Mouse (Mus musculus) embryonic facial prominence, embryonic 12.5 days (tissue): ENCODE results near the gene Atp5j2. TPM values are rescaled to one million over a fixed set of nuclear protein-coding genes. Genes with fewer than 3 reads are reported as not detected.

Experiments
- ATAC-seq: fragments of 200-750 bp; cut with Nextera tagmentation; 2 replicates; pipeline ENCODE4 v1.8.0; 2017; ENCODE audit not compliant: insufficient number of reproducible peaks, insufficient read depth, low FRiP score, low TSS enrichment
- H3K27ac ChIP-seq: fragments of 300-500 bp; sonication (generic); 2 replicates; pipeline ENCODE4 v1.5.1; 2016; ENCODE audit warnings: mild to moderate bottlenecking
- H3K27me3 ChIP-seq: fragments of 300-500 bp; sonication (generic); 2 replicates; pipeline ENCODE4 v1.6.1; 2016; ENCODE audit warnings: mild to moderate bottlenecking, moderate library complexity
- H3K36me3 ChIP-seq: fragments of 300-500 bp; sonication (generic); 2 replicates; pipeline ENCODE4 v1.6.1; 2016; ENCODE audit warnings: mild to moderate bottlenecking
- H3K4me1 ChIP-seq: fragments of 300-500 bp; sonication (generic); 2 replicates; pipeline ENCODE4 v1.6.1; 2016
- H3K4me2 ChIP-seq: fragments of 300-500 bp; sonication (generic); replicated peaks from 2 replicates; pipeline ENCODE4 v1.6.1; 2016; ENCODE audit warnings: mild to moderate bottlenecking, moderate library complexity
- H3K4me3 ChIP-seq: fragments of 300-500 bp; sonication (generic); 2 replicates; pipeline ENCODE4 v1.5.1; 2016; ENCODE audit warnings: mild to moderate bottlenecking
- H3K9ac ChIP-seq: fragments of 300-500 bp; sonication (generic); 2 replicates; pipeline ENCODE4 v1.6.1; 2016; ENCODE audit warnings: mild to moderate bottlenecking, moderate library complexity
- H3K9me3 ChIP-seq: fragments of 300-500 bp; sonication (generic); 2 replicates; pipeline ENCODE4 v1.6.1; 2016; ENCODE audit warnings: mild to moderate bottlenecking, moderate library complexity
- WGBS: fragments of 180-500 bp; shearing (Covaris S2); methylation state at CpG from one replicate; pipeline ENCODE4 v1.1.7; 2016; 5-methylcytosine and 5-hydroxymethylcytosine counted together
- polyA plus RNA-seq: library from polyadenylated mRNA; unstranded; fragments of >200 nt; fragmentation: Nextera tagmentation; extraction: Ambion mirVana; gene quantifications from 2 replicates; pipeline ENCODE4 v1.2.1, GENCODE M21; 2016

Atp5j2 gene
- polyA plus RNA-seq, 1 experiment from 2014 or later = 539 TPM

DNA sequence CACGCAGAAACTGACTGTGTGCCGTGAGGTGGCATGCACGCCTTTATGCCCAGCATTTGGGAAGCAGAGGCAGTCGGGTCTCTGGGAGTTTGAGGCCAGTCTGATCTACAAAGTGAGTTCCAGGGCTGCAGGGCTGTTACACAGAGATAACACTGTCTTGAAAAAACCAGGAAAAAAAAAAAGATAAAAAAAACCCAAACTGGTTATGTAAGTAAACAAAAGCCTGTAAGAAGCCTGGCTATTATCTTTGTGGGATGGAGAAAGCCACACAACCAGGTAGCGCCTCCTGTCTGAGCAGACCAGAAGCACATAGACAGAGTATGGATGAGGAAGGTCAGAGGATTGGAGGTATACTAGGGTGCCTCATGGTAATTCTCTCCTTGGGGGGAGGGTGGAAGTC, 39.2 kb downstream of the Atp5j2 start:
- Histone ChIP-seq H3K4me3 (no peak overlapping the region), H3K27ac (no peak overlapping the region), H3K36me3 (peaks cover 81% of the 10 kb centered on the region), H3K9ac (no peak overlapping the region), H3K4me2 (no peak overlapping the region), H3K4me1 (no peaks in the 10 kb centered on the region), H3K27me3 (no peaks in the 10 kb centered on the region), H3K9me3 (no peaks in the 10 kb centered on the region)
- no peak for ATAC-seq
- 90% methylated on average over 5 of the region's 5 CpGs for WGBS

DNA sequence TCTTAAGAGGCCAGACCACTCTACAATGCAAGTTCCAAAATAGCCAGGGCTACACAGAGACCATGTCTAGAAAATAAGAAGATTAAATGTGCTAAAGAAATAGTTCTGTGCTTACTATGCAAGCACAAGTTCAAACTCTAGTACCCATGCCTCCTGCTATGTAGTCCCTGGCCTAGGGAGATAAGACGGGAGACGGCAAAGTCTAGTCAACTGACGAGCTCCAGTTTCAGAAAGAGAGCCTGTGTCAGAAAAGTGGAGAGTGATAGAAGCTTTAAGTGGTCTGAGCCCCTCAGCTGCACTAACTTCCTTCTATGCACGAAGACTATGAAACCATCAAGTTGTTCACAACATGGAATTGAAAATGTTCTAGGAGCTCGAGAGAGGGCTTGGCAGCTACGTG, 42.6 kb downstream of the Atp5j2 start:
- Histone ChIP-seq H3K4me2 (no peak overlapping the region), H3K9me3 (no peaks in the 10 kb centered on the region), H3K4me1 (no peaks in the 10 kb centered on the region), H3K27ac (no peak overlapping the region), H3K36me3 (peaks cover 96% of the 10 kb centered on the region), H3K27me3 (no peaks in the 10 kb centered on the region), H3K4me3 (no peak overlapping the region), H3K9ac (no peak overlapping the region)
- no peak for ATAC-seq
- WGBS = 90% methylated on average over 6 of the region's 6 CpGs

DNA sequence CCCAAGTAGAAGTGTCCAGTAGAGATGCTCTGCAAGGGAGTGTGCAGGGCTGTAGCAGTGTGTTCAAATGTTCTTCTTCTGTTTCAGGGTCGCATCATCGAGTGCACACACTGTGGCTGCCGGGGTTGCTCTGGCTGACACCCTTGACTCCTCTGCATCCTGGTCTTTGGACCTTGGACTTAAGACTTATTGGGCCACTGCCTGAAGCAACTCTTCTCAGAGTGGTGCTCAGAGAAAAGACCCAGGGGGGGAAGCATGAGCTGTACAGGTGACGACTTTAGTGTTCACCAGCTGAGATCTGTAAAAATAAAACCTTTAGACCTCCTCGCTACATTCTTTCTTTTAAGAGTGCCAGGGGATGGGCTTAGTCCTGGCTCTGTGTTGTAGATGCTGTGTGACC, 44.1 kb downstream of the Atp5j2 start:
- H3K9me3 ChIP-seq = no peaks in the 10 kb centered on the region
- no peaks in the 10 kb centered on the region for H3K27me3 ChIP-seq
- no peak overlapping the region for H3K4me2 ChIP-seq
- H3K9ac ChIP-seq = no peak overlapping the region
- peaks cover 97% of the 10 kb centered on the region for H3K36me3 ChIP-seq
- 91% methylated on average over 5 of the region's 5 CpGs for WGBS
- H3K4me1 ChIP-seq = no peaks in the 10 kb centered on the region
- no peak for ATAC-seq
- H3K4me3 ChIP-seq = no peak overlapping the region
- no peak overlapping the region for H3K27ac ChIP-seq

DNA sequence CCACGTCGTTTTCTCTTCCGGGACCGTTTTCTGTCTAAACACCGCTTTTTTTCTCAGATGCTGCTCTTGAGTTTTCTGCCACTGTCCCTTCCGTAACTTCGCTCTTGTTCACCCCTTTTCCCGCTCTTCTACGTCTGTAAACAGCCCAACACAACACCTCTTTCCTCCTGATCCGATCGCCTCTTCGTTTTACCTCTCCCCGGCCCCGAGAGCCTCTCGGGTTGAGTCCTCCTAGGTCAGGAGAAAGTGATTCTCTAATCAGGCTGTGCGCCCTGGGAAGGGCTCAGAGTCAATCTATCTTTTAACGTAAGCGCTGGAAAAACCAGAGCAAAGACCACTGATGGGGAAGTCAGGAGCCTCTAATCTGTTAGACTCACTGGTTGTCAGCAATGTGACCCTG, 51.3 kb downstream of the Atp5j2 start:
- Histone ChIP-seq H3K27ac (peak overlapping the region; percentile 82), H3K4me2 (peak overlapping the region; percentile 82), H3K9me3 (no peaks in the 10 kb centered on the region), H3K4me1 (peaks cover 25% of the 10 kb centered on the region), H3K27me3 (no peaks in the 10 kb centered on the region), H3K9ac (peak overlapping the region; percentile 85), H3K36me3 (peaks cover 57% of the 10 kb centered on the region), H3K4me3 (peak overlapping the region; percentile 66)
- under 1% methylated on average over 18 of the region's 18 CpGs for WGBS
- ATAC-seq = no peak

DNA sequence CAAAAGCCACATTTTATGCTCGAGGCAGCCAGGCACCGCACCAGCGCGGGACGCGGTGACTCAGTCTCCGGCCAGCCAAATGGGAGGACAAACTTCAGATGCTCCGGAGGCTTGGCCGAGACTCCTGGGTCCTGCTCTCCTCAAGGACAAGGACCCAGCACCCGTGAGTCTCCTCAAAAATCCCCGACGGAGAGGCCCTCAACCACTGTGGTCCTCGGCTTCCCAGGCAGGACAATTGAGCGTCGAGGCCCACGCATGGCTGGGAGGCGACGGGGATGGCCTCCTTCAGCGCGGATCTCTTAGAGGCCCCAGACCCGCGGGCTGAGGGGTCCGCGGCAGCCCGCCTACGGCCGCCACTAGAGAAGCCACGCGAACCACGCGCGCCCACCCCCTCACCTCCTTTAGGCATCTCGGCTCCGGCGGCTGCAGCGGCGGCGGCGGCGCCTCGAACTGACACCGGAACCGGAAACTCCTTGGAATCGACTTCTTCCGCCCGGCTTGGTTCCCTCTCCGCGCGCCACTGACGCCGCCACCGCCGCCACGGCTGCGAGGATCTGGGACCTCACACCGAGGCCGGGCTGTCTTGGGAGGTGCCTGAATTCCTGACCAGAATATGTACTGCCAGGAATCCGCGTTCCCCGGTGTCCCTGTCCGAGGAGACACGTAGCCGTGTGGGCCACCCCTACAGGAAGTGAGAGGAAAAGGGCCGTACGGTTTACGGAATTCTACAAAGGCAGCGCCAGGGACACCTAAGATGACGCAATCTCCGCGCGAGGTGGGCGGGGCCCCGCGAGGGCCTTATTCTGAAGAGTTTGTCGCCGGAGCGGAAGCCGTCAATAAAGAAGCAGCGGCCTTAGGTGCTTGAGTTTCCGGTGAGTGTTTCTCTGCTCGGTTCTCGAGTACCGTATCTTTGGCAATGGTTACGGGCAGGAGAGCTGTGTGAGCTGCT, 52.0 kb downstream of the Atp5j2 start, which contains the start of the genes Pdap1 and Bud31:
Pdap1 (minus strand) TSS at position 668 of the 949 bp plus-strand sequence.
Bud31 (plus strand) TSS at position 792 of the 949 bp plus-strand sequence.
- under 1% methylated on average over 84 of the region's 84 CpGs for WGBS
- H3K9me3 ChIP-seq = no peaks in the 10 kb centered on the region
- H3K4me1 ChIP-seq = peaks cover 25% of the 10 kb centered on the region
- peaks cover 54% of the 10 kb centered on the region for H3K36me3 ChIP-seq
- peak within 1 kb of the TSS; percentile 82 for H3K4me2 ChIP-seq
- peak within 1 kb of the TSS; percentile 82 for H3K27ac ChIP-seq
- peak within 1 kb of the TSS; percentile 66 for H3K4me3 ChIP-seq
- no peaks in the 10 kb centered on the region for H3K27me3 ChIP-seq
- H3K9ac ChIP-seq = peak within 1 kb of the TSS; percentile 85
- peak; percentile 92 for ATAC-seq

DNA sequence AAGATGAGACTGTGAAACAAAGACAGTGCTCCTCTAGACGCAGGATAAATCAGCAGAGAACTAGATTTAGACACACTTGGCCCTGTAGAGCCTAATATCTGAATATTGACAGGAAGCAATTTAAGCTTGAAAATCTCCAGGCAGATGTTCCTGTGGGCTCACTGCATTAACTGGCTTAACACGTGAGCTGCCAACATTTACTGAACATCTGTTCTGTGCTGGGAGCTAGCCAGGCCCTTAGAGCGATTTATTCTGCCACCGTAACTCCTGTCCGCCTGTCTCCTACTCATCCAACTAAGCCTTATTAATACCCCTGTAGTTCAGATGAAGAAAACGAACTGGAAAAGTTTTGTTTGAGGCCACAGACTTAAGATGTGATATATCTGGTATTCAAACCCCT, 53.0 kb downstream of the Atp5j2 start:
- 0 out of 2 replicates have a peak, but pooled peaks have one; percentile 3 for ATAC-seq
- Histone ChIP-seq H3K4me1 (peaks cover 25% of the 10 kb centered on the region), H3K9ac (peak overlapping the region; percentile 85), H3K27ac (no peak overlapping the region), H3K36me3 (peaks cover 55% of the 10 kb centered on the region), H3K9me3 (no peaks in the 10 kb centered on the region), H3K4me2 (peak overlapping the region; percentile 82), H3K27me3 (no peaks in the 10 kb centered on the region), H3K4me3 (peak overlapping the region; percentile 66)
- WGBS = 17% methylated on average over 6 of the region's 6 CpGs

Other genes starting within 250 kb of the Atp5j2 start
- 24.9 and 26.6 TPM in 2 replicates for gene Smurf1, start 226.2 kb downstream of the Atp5j2 start, polyA plus RNA-seq
- gene Gm4871, start 159.3 kb downstream of the Atp5j2 start, polyA plus RNA-seq = not detected in 2 replicates
- gene 1700018F24Rik, start 149.1 kb downstream of the Atp5j2 start, polyA plus RNA-seq = not detected in 2 replicates
- 158 and 159 TPM in 2 replicates for gene Arpc1a, start 108.2 kb downstream of the Atp5j2 start, polyA plus RNA-seq
- not detected in 2 replicates for gene Kpna7, start 108.0 kb downstream of the Atp5j2 start, polyA plus RNA-seq
- gene Arpc1b, start 77.8 kb downstream of the Atp5j2 start, polyA plus RNA-seq = 132 and 134 TPM in 2 replicates
- gene Pdap1, start 51.8 kb downstream of the Atp5j2 start, polyA plus RNA-seq = 129 and 130 TPM in 2 replicates
- gene Bud31, start 51.7 kb downstream of the Atp5j2 start, polyA plus RNA-seq = 218 and 235 TPM in 2 replicates
- gene Ptcd1, start 25.0 kb downstream of the Atp5j2 start, polyA plus RNA-seq = 21.6 and 22.8 TPM in 2 replicates
- gene Cpsf4, start 24.8 kb downstream of the Atp5j2 start, polyA plus RNA-seq = 62.8 and 65.2 TPM in 2 replicates
- gene Zkscan14, start 9.8 kb upstream of the Atp5j2 start, polyA plus RNA-seq = 9.4 and 9.5 TPM in 2 replicates
- 19.5 and 20.3 TPM in 2 replicates for gene Zkscan5, start 12.5 kb upstream of the Atp5j2 start, polyA plus RNA-seq
- gene Zfp655, start 39.7 kb upstream of the Atp5j2 start, polyA plus RNA-seq = 36.6 and 39.6 TPM in 2 replicates
- 0.75 and 0.88 TPM in 2 replicates for gene Zscan25, start 88.4 kb upstream of the Atp5j2 start, polyA plus RNA-seq
- not detected in 2 replicates for gene Cyp3a57, start 153.2 kb upstream of the Atp5j2 start, polyA plus RNA-seq